Mouse (Mus musculus) CH12.LX (cell line): Measurements from ENCODE around the gene Srrm4. TPM values are rescaled to one million over a fixed set of nuclear protein-coding genes. Genes with fewer than 3 reads are reported as not detected.
A peak's percentile ranks its signal among the peaks of the same experiment; 100 is the strongest.

Experiments
- DNase-seq: peaks from one replicate; pipeline ENCODE4 v3.0.0-alpha.2; 2013; ENCODE audit errors: extremely low read depth
- H3K27ac ChIP-seq: 2 replicates; pipeline ENCODE4 v1.5.1; 2012; ENCODE audit warnings: low read depth, mild to moderate bottlenecking, control low read depth, moderate library complexity; ENCODE audit not compliant: insufficient read depth
- H3K27me3 ChIP-seq: replicated peaks from 2 replicates; pipeline ENCODE3; 2012; ENCODE audit warnings: inconsistent platforms
- H3K36me3 ChIP-seq, 2 experiments: replicated peaks in 1 of 2; 2 replicates each; pipeline versions ENCODE3 to v1.6.1; 2012; ENCODE audit warnings: inconsistent platforms in 1 of 2, low read length in 1 of 2, mild to moderate bottlenecking in 1 of 2, mixed read lengths in 1 of 2, moderate library complexity in 1 of 2; ENCODE audit not compliant: control insufficient read depth in 1 of 2, insufficient read depth in 1 of 2
- H3K4me1 ChIP-seq, 2 experiments: 2 replicates each; pipeline ENCODE4 v1.6.1; 2012; ENCODE audit warnings: inconsistent platforms in 1 of 2, moderate library complexity in 1 of 2; ENCODE audit not compliant: insufficient read depth in 2 of 2, control insufficient read depth in 1 of 2
- H3K4me2 ChIP-seq: 2 replicates; pipeline ENCODE4 v1.6.1; 2012; ENCODE audit warnings: low read depth, mild to moderate bottlenecking, control low read depth; ENCODE audit not compliant: poor library complexity, insufficient read depth, severe bottlenecking
- H3K4me3 ChIP-seq, 3 experiments: fragments of 150-350 bp in 1 of 3; sonication (generic) in 1 of 3; replicated peaks in 1 of 3; 2 replicates each; pipeline versions ENCODE3 to v1.5.1; 2011 to 2012; ENCODE audit warnings: low read depth in 2 of 3, low read length in 2 of 3, mild to moderate bottlenecking in 2 of 3, moderate library complexity in 2 of 3, control low read depth in 1 of 3, improper control_type of control experiment in 1 of 3, inconsistent platforms in 1 of 3, mixed read lengths in 1 of 3; ENCODE audit not compliant: poor library complexity in 1 of 3
- H3K79me2 ChIP-seq: replicated peaks from 2 replicates; pipeline ENCODE4 v1.6.1; 2012; ENCODE audit warnings: mild to moderate bottlenecking, moderate library complexity; ENCODE audit not compliant: control insufficient read depth, poor library complexity, insufficient read depth, severe bottlenecking; ENCODE audit errors: extremely low read depth
- H3K9ac ChIP-seq: 2 replicates; pipeline ENCODE4 v1.6.1; 2012; ENCODE audit warnings: low read depth, mild to moderate bottlenecking, control low read depth, moderate library complexity; ENCODE audit not compliant: insufficient read depth
- H3K9me3 ChIP-seq: replicated peaks from 2 replicates; pipeline ENCODE3; 2012; ENCODE audit warnings: low read length, inconsistent platforms, mixed read lengths
- CHD1 ChIP-seq: IDR thresholded peaks from 2 replicates; pipeline ENCODE4 v1.6.1; 2012; ENCODE audit warnings: low read depth, low read length, improper control_type of control experiment, inconsistent platforms
- CHD2 ChIP-seq: IDR thresholded peaks from 2 replicates; pipeline ENCODE4 v1.6.1; 2011; ENCODE audit warnings: low read length, improper control_type of control experiment
- CTCF ChIP-seq, 2 experiments: IDR thresholded peaks in 1 of 2; conservative IDR thresholded peaks in 1 of 2; 2 replicates each; pipeline ENCODE4 v1.5.1; 2011 to 2012; ENCODE audit warnings: low read depth in 2 of 2, low read length in 2 of 2, improper control_type of control experiment in 1 of 2, inconsistent platforms in 1 of 2, mild to moderate bottlenecking in 1 of 2, moderate library complexity in 1 of 2
- E2F4 ChIP-seq: IDR thresholded peaks from 2 replicates; pipeline ENCODE4 v1.6.1; 2011; ENCODE audit warnings: low read depth, low read length, improper control_type of control experiment; ENCODE audit not compliant: insufficient replicate concordance
- ELF1 ChIP-seq: IDR thresholded peaks from 2 replicates; pipeline ENCODE4 v1.6.1; 2014; ENCODE audit warnings: low read depth, mild to moderate bottlenecking, inconsistent platforms, low read length, improper control_type of control experiment
- EP300 ChIP-seq: IDR thresholded peaks from 2 replicates; pipeline ENCODE4 v1.6.1; 2011; ENCODE audit warnings: low read length, improper control_type of control experiment
- IRF4 ChIP-seq: IDR thresholded peaks from 2 replicates; pipeline ENCODE4 v1.6.1; 2014; ENCODE audit warnings: low read depth, mild to moderate bottlenecking, inconsistent platforms, low read length, improper control_type of control experiment
- KAT2A ChIP-seq: IDR thresholded peaks from 2 replicates; pipeline ENCODE4 v1.6.1; 2012; ENCODE audit warnings: low read length, improper control_type of control experiment, inconsistent platforms; ENCODE audit not compliant: insufficient replicate concordance
- MAFK ChIP-seq: IDR thresholded peaks from 2 replicates; pipeline ENCODE4 v1.6.1; 2011; ENCODE audit warnings: low read length, improper control_type of control experiment; ENCODE audit not compliant: insufficient replicate concordance
- MAX ChIP-seq: IDR thresholded peaks from 2 replicates; pipeline ENCODE4 v1.6.1; 2011; ENCODE audit warnings: low read length, improper control_type of control experiment
- MAZ ChIP-seq: IDR thresholded peaks from 2 replicates; pipeline ENCODE4 v1.6.1; 2012; ENCODE audit warnings: low read depth, mild to moderate bottlenecking, inconsistent platforms, low read length, improper control_type of control experiment, moderate library complexity
- MEF2A ChIP-seq: IDR thresholded peaks from 2 replicates; pipeline ENCODE4 v1.6.1; 2014; ENCODE audit warnings: low read depth, mild to moderate bottlenecking, inconsistent platforms, low read length, improper control_type of control experiment, borderline replicate concordance
- MYC ChIP-seq: IDR thresholded peaks from 2 replicates; pipeline ENCODE4 v1.6.1; 2011; ENCODE audit warnings: low read depth, mild to moderate bottlenecking, improper control_type of control experiment, low read length
- NELFE ChIP-seq: IDR thresholded peaks from 2 replicates; pipeline ENCODE4 v1.6.1; 2011; ENCODE audit warnings: low read depth, low read length, improper control_type of control experiment
- NRF1 ChIP-seq: IDR thresholded peaks from 2 replicates; pipeline ENCODE4 v1.6.1; 2014; ENCODE audit warnings: low read depth, mild to moderate bottlenecking, inconsistent platforms, low read length, improper control_type of control experiment, moderate library complexity
- POLR2AphosphoS2 ChIP-seq: IDR thresholded peaks from 2 replicates; pipeline ENCODE4 v1.6.1; 2011; ENCODE audit warnings: low read depth, low read length, improper control_type of control experiment
- RCOR1 ChIP-seq: conservative IDR thresholded peaks from 2 replicates; pipeline ENCODE4 v1.6.1; 2012; ENCODE audit warnings: low read depth, mild to moderate bottlenecking, inconsistent platforms, low read length, improper control_type of control experiment
- SIN3A ChIP-seq: IDR thresholded peaks from 2 replicates; pipeline ENCODE4 v1.6.1; 2012; ENCODE audit warnings: low read length, improper control_type of control experiment, inconsistent platforms
- SMC3 ChIP-seq: IDR thresholded peaks from 2 replicates; pipeline ENCODE4 v1.6.1; 2011; ENCODE audit warnings: low read depth, low read length, improper control_type of control experiment
- TBP ChIP-seq: conservative IDR thresholded peaks from 2 replicates; pipeline ENCODE4 v1.6.1; 2011; ENCODE audit warnings: low read depth, low read length, improper control_type of control experiment
- TCF12 ChIP-seq: IDR thresholded peaks from 2 replicates; pipeline ENCODE4 v1.6.1; 2014; ENCODE audit warnings: low read depth, mild to moderate bottlenecking, inconsistent platforms, low read length, improper control_type of control experiment
- UBTF ChIP-seq: IDR thresholded peaks from 2 replicates; pipeline ENCODE4 v1.6.1; 2012; ENCODE audit warnings: low read depth, mild to moderate bottlenecking, inconsistent platforms, low read length, improper control_type of control experiment, moderate library complexity
- USF1 ChIP-seq: IDR thresholded peaks from 2 replicates; pipeline ENCODE4 v1.6.1; 2014; ENCODE audit warnings: low read depth, mild to moderate bottlenecking, inconsistent platforms, low read length, improper control_type of control experiment
- USF2 ChIP-seq: conservative IDR thresholded peaks from 2 replicates; pipeline ENCODE4 v1.6.1; 2011; ENCODE audit warnings: low read depth, low read length, improper control_type of control experiment
- ZC3H11A ChIP-seq: IDR thresholded peaks from 2 replicates; pipeline ENCODE4 v1.6.1; 2012; ENCODE audit warnings: low read depth, mild to moderate bottlenecking, inconsistent platforms, low read length, improper control_type of control experiment
- ZKSCAN1 ChIP-seq: IDR thresholded peaks from 2 replicates; pipeline ENCODE4 v1.6.1; 2012; ENCODE audit warnings: low read depth, inconsistent platforms, low read length, improper control_type of control experiment, borderline replicate concordance
- ZMIZ1 ChIP-seq: IDR thresholded peaks from 2 replicates; pipeline ENCODE4 v1.6.1; 2012; ENCODE audit warnings: low read depth, mild to moderate bottlenecking, inconsistent platforms, low read length, improper control_type of control experiment
- ZNF384 ChIP-seq: IDR thresholded peaks from 2 replicates; pipeline ENCODE4 v1.6.1; 2012; ENCODE audit warnings: low read depth, low read length, improper control_type of control experiment, inconsistent platforms
- dilution Hi-C: fragments of 300-500 bp; cut with MboI; formaldehyde crosslinking; loops from 2 replicates; pipeline ENCODE4 v1.14.3; 2020; ENCODE audit warnings: low sequenced_read_pairs; ENCODE audit not compliant: extremely low pct_unique_long_range_greater_than_20kb, extremely low pct_ligation_motif_present
- in situ Hi-C: fragments of 300-500 bp; cut with MboI; formaldehyde crosslinking; loops from 3 replicates; pipeline ENCODE4 v1.14.3; 2019; ENCODE audit warnings: low sequenced_read_pairs, low pct_ligation_motif_present, low pct_unique_long_range_greater_than_20kb, mixed read lengths
- polyA plus RNA-seq: library from polyadenylated mRNA; unstranded; fragments of >175 nt; gene quantifications from 2 replicates; pipeline ENCODE4 v1.2.1, GENCODE M21; 2012; ENCODE audit warnings: low read depth; ENCODE audit not compliant: insufficient read length
- total RNA-seq, 2 experiments: library from RNA; depleted of rRNA; stranded (reverse); fragments of 300-350 nt in 1 of 2; fragments of >200 nt in 1 of 2; gene quantifications; 2 replicates each; pipeline ENCODE4 v1.2.3; 2012 to 2014

The Srrm4 gene
- total and polyA plus RNA-seq, 3 experiments, result not detected

DNA sequence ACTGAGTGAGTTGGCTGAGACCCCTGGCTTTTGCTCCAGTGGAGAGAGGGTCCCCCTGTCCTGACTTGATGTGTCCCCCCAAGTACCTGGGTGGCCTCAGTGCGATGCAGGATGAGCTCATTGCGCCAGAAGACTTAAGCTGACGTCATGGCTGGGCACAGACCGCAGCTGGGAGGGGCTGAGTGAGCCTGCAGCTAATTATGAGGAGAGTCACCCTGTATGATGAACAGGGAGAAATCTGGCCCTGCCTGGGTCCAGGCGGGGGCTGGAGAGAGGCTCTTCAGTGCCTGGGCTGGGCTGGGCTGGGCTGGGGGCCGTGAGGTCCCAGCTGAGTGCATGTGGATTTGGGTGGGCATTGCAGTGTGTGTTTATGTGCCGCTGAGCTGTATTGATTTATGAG is 166.3 kb downstream of the Srrm4 start:
- Histone ChIP-seq H3K27me3 (no peaks in the 10 kb centered on the region), H3K9ac (no peak overlapping the region), H3K36me3 (no peaks in the 10 kb centered on the region), H3K79me2 (no peaks in the 10 kb centered on the region), H3K4me1 (no peaks in the 10 kb centered on the region), H3K9me3 (peaks cover 89% of the 10 kb centered on the region), H3K4me2 (no peak overlapping the region), H3K27ac (no peak overlapping the region), H3K4me3 (peak overlapping the region in 1 of 3 experiments; percentile 8)
- TF ChIP-seq IRF4 (no peak), NELFE (no peak), SMC3 (no peak), MAX (no peak), SIN3A (no peak), ELF1 (no peak), MAFK (no peak), TBP (no peak), KAT2A (no peak), ZNF384 (no peak), ZKSCAN1 (no peak), CHD1 (no peak), MAZ (no peak), UBTF (no peak), TCF12 (no peak), POLR2AphosphoS2 (no peak)
- in situ Hi-C loops, result no loop called here
- DNase-seq, result no peak
- dilution Hi-C loops, result no loop called here

DNA sequence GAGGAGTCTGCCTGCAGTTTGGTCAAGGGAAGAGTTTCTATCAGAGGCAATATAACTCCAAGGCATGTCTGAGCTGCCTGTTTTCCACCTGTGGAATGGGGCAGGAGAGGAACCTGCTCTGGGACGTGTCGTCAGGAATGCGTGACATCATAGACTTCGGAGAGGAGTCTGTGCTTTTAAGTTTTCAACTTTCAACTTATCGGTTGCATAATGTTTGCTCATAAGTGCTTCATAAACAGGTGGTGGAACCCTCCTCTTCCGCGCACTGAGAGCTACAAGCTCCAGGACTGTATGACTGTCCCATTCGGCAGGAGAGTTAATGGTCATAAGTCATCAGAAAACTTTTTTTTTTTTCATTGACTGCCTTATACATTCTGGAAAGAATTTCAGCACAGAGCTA is 167.9 kb downstream of the Srrm4 start:
- dilution Hi-C loops (no loop called here), in situ Hi-C loops (no loop called here)
- H3K9ac ChIP-seq, result no peak overlapping the region
- TF ChIP-seq E2F4 (no peak), TBP (no peak), UBTF (no peak), EP300 (no peak), RCOR1 (no peak), CHD1 (no peak), USF2 (no peak), CTCF (conservative IDR thresholded peaks at IDR 0.05 in 1 of 2, IDR thresholded peaks at IDR 0.05 in 1 of 2; ENCODE audit: low read depth in 2 of 2, low read length in 2 of 2) (no peak), USF1 (no peak), ZMIZ1 (no peak), ZC3H11A (no peak), MEF2A (no peak), MYC (no peak), POLR2AphosphoS2 (no peak), NRF1 (no peak), CHD2 (no peak)
- DNase-seq, result no peak
- peaks cover 90% of the 10 kb centered on the region for H3K9me3 ChIP-seq
- H3K79me2 ChIP-seq, result no peaks in the 10 kb centered on the region
- H3K36me3 ChIP-seq, result no peaks in the 10 kb centered on the region
- H3K4me3 ChIP-seq, result no peak overlapping the region
- H3K27ac ChIP-seq, result no peak overlapping the region
- H3K4me2 ChIP-seq, result no peak overlapping the region
- H3K27me3 ChIP-seq, result no peaks in the 10 kb centered on the region
- H3K4me1 ChIP-seq, result no peaks in the 10 kb centered on the region
